Mouse (Mus musculus) liver, embryonic 14.5 days (tissue): ENCODE measurements around the gene Peli1. TPM values are rescaled to one million over a fixed set of nuclear protein-coding genes. Genes with fewer than 3 reads are reported as not detected.
"Not testable (repeated sequence)": the region's sequence is repeated elsewhere in the genome, so short reads cannot be mapped to it uniquely, and the experiment has no call there.

ENCODE experiments used
- ATAC-seq: fragments of 200-750 bp; cut with Nextera tagmentation; 2 replicates; pipeline ENCODE4 v1.8.0; 2017; ENCODE audit warnings: moderate number of reproducible peaks, mild to moderate bottlenecking, moderate library complexity; ENCODE audit not compliant: insufficient read depth
- DNase-seq, 3 experiments: peaks; one replicate each; pipeline ENCODE4 v3.0.0-alpha.2; 2012 to 2013; ENCODE audit warnings: low read depth in 3 of 3, low spot score in 3 of 3
- H3K27ac ChIP-seq: fragments of 300-500 bp; sonication (generic); 2 replicates; pipeline ENCODE4 v1.5.1; 2014; ENCODE audit warnings: moderate library complexity, mild to moderate bottlenecking, control low read depth, inconsistent platforms
- H3K27me3 ChIP-seq: fragments of 300-500 bp; sonication (generic); 2 replicates; pipeline ENCODE4 v1.6.1; 2014; ENCODE audit warnings: mild to moderate bottlenecking, low read length, moderate library complexity; ENCODE audit not compliant: control insufficient read depth, insufficient read depth
- H3K36me3 ChIP-seq: fragments of 300-500 bp; sonication (generic); replicated peaks from 2 replicates; pipeline ENCODE4 v1.6.1; 2014; ENCODE audit warnings: low read depth; ENCODE audit not compliant: control insufficient read depth, insufficient read depth
- H3K4me1 ChIP-seq, 2 experiments: fragments of 200-500 bp in 1 of 2; fragments of 300-500 bp in 1 of 2; sonication (generic) in 1 of 2; replicated peaks; 2 replicates each; pipeline ENCODE4 v1.6.1; 2012 to 2014; ENCODE audit warnings: antibody characterized with exemption in 1 of 2, inconsistent platforms in 1 of 2, low read length in 1 of 2; ENCODE audit not compliant: control insufficient read depth in 2 of 2, insufficient read depth in 2 of 2
- H3K4me2 ChIP-seq: fragments of 300-500 bp; sonication (generic); 2 replicates; pipeline ENCODE4 v1.6.1; 2014; ENCODE audit warnings: low read depth, mild to moderate bottlenecking, control low read depth, moderate library complexity
- H3K4me3 ChIP-seq, 2 experiments: fragments of 200-500 bp in 1 of 2; fragments of 300-500 bp in 1 of 2; sonication (generic) in 1 of 2; 2 replicates each; pipeline ENCODE4 v1.5.1; 2012 to 2014; ENCODE audit warnings: low read depth in 2 of 2, low read length in 2 of 2, mild to moderate bottlenecking in 2 of 2, control low read depth in 1 of 2, inconsistent platforms in 1 of 2, moderate library complexity in 1 of 2; ENCODE audit not compliant: insufficient read depth in 1 of 2
- H3K9ac ChIP-seq: fragments of 300-500 bp; sonication (generic); replicated peaks from 2 replicates; pipeline ENCODE4 v1.6.1; 2014; ENCODE audit warnings: mild to moderate bottlenecking, control low read depth, moderate library complexity
- H3K9me3 ChIP-seq: fragments of 300-500 bp; sonication (generic); 2 replicates; pipeline ENCODE4 v1.6.1; 2016; ENCODE audit warnings: low read length, mixed read lengths; ENCODE audit not compliant: control insufficient read depth
- CTCF ChIP-seq: IDR thresholded peaks from 2 replicates; pipeline ENCODE4 v1.5.1; 2016; ENCODE audit warnings: antibody characterized with exemption, low read depth, control low read depth
- EP300 ChIP-seq: IDR thresholded peaks from 2 replicates; pipeline ENCODE4 v1.6.1; 2016; ENCODE audit warnings: antibody characterized with exemption, low read depth
- WGBS: fragments of 180-500 bp; shearing (Covaris S2); extraction: QIAGEN DNeasy Blood & Tissue Kit; methylation state at CpG from one replicate; pipeline ENCODE4 v1.1.7; 2014; ENCODE audit not compliant: insufficient replicate concordance; 5-methylcytosine and 5-hydroxymethylcytosine counted together
- polyA plus RNA-seq, 2 experiments: library from polyadenylated mRNA; depleted of rRNA in 1 of 2; stranded (reverse) in 1 of 2; unstranded in 1 of 2; fragments of >200 nt; fragmentation: Nextera tagmentation in 1 of 2; extraction: Ambion mirVana in 1 of 2; gene quantifications; 2 replicates each; pipeline versions ENCODE4 v1.2.1 to v1.2.3; 2012 to 2014

Gene Peli1
- polyA plus RNA-seq, 2 experiments = 5.7 to 11.5 TPM

- H3K27ac ChIP-seq = no peak overlapping the region
- TF ChIP-seq EP300 = no peak
- no peak for TF ChIP-seq CTCF
- H3K4me3 ChIP-seq = no peak overlapping the region
- H3K4me1 ChIP-seq = peaks cover 0 to 8% of the 10 kb centered on the region in 2 experiments; a peak in 2 of 4 replicates
- H3K9ac ChIP-seq = no peak overlapping the region
- ATAC-seq (no peak), DNase-seq (no peak)
- H3K9me3 ChIP-seq = no peaks in the 10 kb centered on the region
- no peaks in the 10 kb centered on the region for H3K36me3 ChIP-seq
- H3K4me2 ChIP-seq = no peak overlapping the region
- 6% methylated on average over 1 of the region's 1 CpGs for WGBS
- no peaks in the 10 kb centered on the region for H3K27me3 ChIP-seq
Observed at GRCm38 (mm10) chr11:21180650-21181049, 89.6 kb downstream of the Peli1 start.

- Histone ChIP-seq H3K4me1 (peaks cover 0 to 8% of the 10 kb centered on the region in 2 experiments; a peak in 2 of 4 replicates), H3K9me3 (no peaks in the 10 kb centered on the region), H3K36me3 (no peaks in the 10 kb centered on the region), H3K4me3 (no peak overlapping the region), H3K4me2 (no peak overlapping the region), H3K9ac (no peak overlapping the region), H3K27me3 (no peaks in the 10 kb centered on the region), H3K27ac (no peak overlapping the region)
- DNase-seq = no peak
- TF ChIP-seq EP300 = no peak
- no peak for TF ChIP-seq CTCF
- WGBS = 64% methylated on average over 2 of the region's 2 CpGs
- no peak for ATAC-seq
Observed at GRCm38 (mm10) chr11:21181616-21182015, 90.5 kb downstream of the Peli1 start.

DNA sequence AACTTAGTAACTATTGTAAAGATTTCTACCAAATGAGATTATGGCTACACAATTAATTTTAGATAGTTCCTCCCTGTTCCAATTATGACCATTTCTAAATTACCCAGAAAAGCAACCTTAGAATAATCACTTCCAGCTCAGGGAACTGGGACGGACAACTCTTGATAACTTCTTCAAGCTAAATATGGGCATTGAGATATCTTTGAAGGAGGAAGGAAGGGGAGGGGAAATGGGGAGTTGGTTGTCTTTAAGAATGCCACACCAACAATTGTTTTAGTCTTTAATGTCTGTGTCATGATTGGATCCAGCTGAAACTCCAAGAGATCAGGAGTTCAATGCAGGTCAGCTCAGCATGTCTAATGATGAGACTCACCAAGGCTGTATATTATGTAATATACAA lies 91.6 kb downstream of the Peli1 start:
- H3K36me3 ChIP-seq = no peaks in the 10 kb centered on the region
- WGBS = 6% methylated on average over 1 of the region's 1 CpGs
- no peak overlapping the region for H3K9ac ChIP-seq
- no peak for TF ChIP-seq CTCF
- peak; percentile 41; the same call in 1 of the 2 replicates for TF ChIP-seq EP300
- H3K27ac ChIP-seq = no peak overlapping the region
- H3K9me3 ChIP-seq = no peaks in the 10 kb centered on the region
- no peak overlapping the region for H3K4me2 ChIP-seq
- no peak for ATAC-seq
- no peak for DNase-seq
- peaks cover 0 to 8% of the 10 kb centered on the region in 2 experiments; a peak in 2 of 4 replicates for H3K4me1 ChIP-seq
- H3K27me3 ChIP-seq = no peaks in the 10 kb centered on the region
- H3K4me3 ChIP-seq = no peak overlapping the region

DNA sequence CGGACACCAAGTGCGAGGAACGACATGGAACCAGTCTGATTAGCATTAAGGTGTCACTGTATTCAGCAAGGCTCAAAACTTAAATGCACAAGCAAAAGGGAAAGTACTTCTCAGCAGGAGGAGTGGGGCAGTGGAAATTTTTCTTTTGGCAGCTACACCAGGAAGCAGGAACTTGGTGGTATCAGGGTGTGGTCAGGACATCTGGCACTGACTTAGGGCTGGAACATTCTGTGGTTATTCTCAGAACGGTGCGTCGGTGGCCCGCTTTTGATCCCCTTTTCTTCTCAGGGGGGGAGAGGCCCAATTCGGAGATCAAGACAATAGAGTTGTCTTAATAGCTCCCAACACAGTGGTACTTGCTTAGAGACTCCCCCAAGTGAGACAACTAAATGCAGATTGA lies 100.7 kb downstream of the Peli1 start:
- H3K4me3 ChIP-seq, H3K36me3 ChIP-seq, ATAC-seq, H3K9ac ChIP-seq, H3K4me1 ChIP-seq, DNase-seq, H3K27ac ChIP-seq, H3K27me3 ChIP-seq, H3K9me3 ChIP-seq, H3K4me2 ChIP-seq: not testable (repeated sequence)
- WGBS = 63% methylated on average over 8 of the region's 8 CpGs

- no peak overlapping the region for H3K4me3 ChIP-seq
- 69% methylated on average over 3 of the region's 3 CpGs for WGBS
- H3K36me3 ChIP-seq = no peaks in the 10 kb centered on the region
- H3K9ac ChIP-seq = no peak overlapping the region
- H3K9me3 ChIP-seq = no peaks in the 10 kb centered on the region
- H3K27ac ChIP-seq = no peak overlapping the region
- ATAC-seq = no peak
- H3K4me2 ChIP-seq = no peak overlapping the region
- TF ChIP-seq CTCF (no peak), EP300 (no peak)
- H3K4me1 ChIP-seq = no peaks in the 10 kb centered on the region
- H3K27me3 ChIP-seq = no peaks in the 10 kb centered on the region
- DNase-seq = no peak
Observed at GRCm38 (mm10) chr11:21194851-21195250, 103.8 kb downstream of the Peli1 start.

Other genes with a start within 250 kb of the Peli1 start
- 4.6 and 7.6 TPM in 2 replicates for gene Vps54, start 148.0 kb downstream of the Peli1 start, polyA plus RNA-seq (2012; rRNA removed)
- gene Vps54, start 148.0 kb downstream of the Peli1 start, polyA plus RNA-seq (2014; fragmentation: Nextera tagmentation; extraction: Ambion mirVana) = 4.4 and 5.1 TPM in 2 replicates